Mouse (Mus musculus) heart, embryonic 14.5 days (tissue): ENCODE results near the gene Dglucy. TPM values are rescaled to one million over a fixed set of nuclear protein-coding genes. Genes with fewer than 3 reads are reported as not detected.

Experiments
- ATAC-seq: fragments of 200-750 bp; cut with Nextera tagmentation; 2 replicates; pipeline ENCODE4 v1.8.0; 2017; ENCODE audit warnings: low read depth, moderate TSS enrichment; ENCODE audit not compliant: insufficient number of reproducible peaks, insufficient read depth, low FRiP score
- H3K27ac ChIP-seq, 2 experiments: fragments of 200-500 bp in 1 of 2; fragments of 300-500 bp in 1 of 2; sonication (generic) in 1 of 2; replicated peaks in 1 of 2; 2 replicates each; pipeline ENCODE4 v1.5.1; 2012 to 2014; ENCODE audit warnings: low read depth in 2 of 2, low read length in 2 of 2, control low read depth in 1 of 2, mild to moderate bottlenecking in 1 of 2, mixed read lengths in 1 of 2; ENCODE audit not compliant: control insufficient read depth in 1 of 2, insufficient read depth in 1 of 2
- H3K27me3 ChIP-seq: fragments of 300-500 bp; sonication (generic); 2 replicates; pipeline ENCODE4 v1.6.1; 2014; ENCODE audit warnings: mild to moderate bottlenecking, low read length, control low read depth; ENCODE audit not compliant: control insufficient read depth, insufficient read depth
- H3K36me3 ChIP-seq: fragments of 300-500 bp; sonication (generic); 2 replicates; pipeline ENCODE4 v1.6.1; 2014; ENCODE audit warnings: mild to moderate bottlenecking, control low read depth, low read length, mixed read lengths; ENCODE audit not compliant: control insufficient read depth, insufficient read depth
- H3K4me1 ChIP-seq, 2 experiments: fragments of 200-500 bp in 1 of 2; fragments of 300-500 bp in 1 of 2; sonication (generic) in 1 of 2; 2 replicates each; pipeline ENCODE4 v1.6.1; 2012 to 2014; ENCODE audit warnings: low read length in 2 of 2, control low read depth in 1 of 2, mixed read lengths in 1 of 2; ENCODE audit not compliant: control insufficient read depth in 2 of 2, insufficient read depth in 2 of 2
- H3K4me2 ChIP-seq: fragments of 300-500 bp; sonication (generic); 2 replicates; pipeline ENCODE4 v1.6.1; 2014; ENCODE audit warnings: mild to moderate bottlenecking, low read length
- H3K4me3 ChIP-seq, 2 experiments: fragments of 200-500 bp in 1 of 2; fragments of 300-500 bp in 1 of 2; sonication (generic) in 1 of 2; 2 replicates each; pipeline ENCODE4 v1.5.1; 2012 to 2014; ENCODE audit warnings: low read length in 2 of 2, mild to moderate bottlenecking in 2 of 2, control low read depth in 1 of 2, low read depth in 1 of 2, moderate library complexity in 1 of 2; ENCODE audit not compliant: control insufficient read depth in 1 of 2, insufficient read depth in 1 of 2
- H3K9ac ChIP-seq: fragments of 300-500 bp; sonication (generic); 2 replicates; pipeline ENCODE4 v1.6.1; 2014; ENCODE audit warnings: mild to moderate bottlenecking, low read length
- H3K9me3 ChIP-seq: fragments of 300-500 bp; sonication (generic); 2 replicates; pipeline ENCODE4 v1.6.1; 2016; ENCODE audit warnings: low read length, control low read depth; ENCODE audit not compliant: control insufficient read depth
- WGBS: fragments of 180-500 bp; shearing (Covaris S2); extraction: QIAGEN DNeasy Blood & Tissue Kit; methylation state at CpG from one replicate; pipeline ENCODE4 v1.1.7; 2014; 5-methylcytosine and 5-hydroxymethylcytosine counted together
- polyA plus RNA-seq: library from polyadenylated mRNA; unstranded; fragments of >200 nt; fragmentation: Nextera tagmentation; extraction: Ambion mirVana; gene quantifications from 2 replicates; pipeline ENCODE4 v1.2.1, GENCODE M21; 2014

Gene Dglucy
- polyA plus RNA-seq, 1 experiment from 2014 or later: 4.8 TPM

DNA sequence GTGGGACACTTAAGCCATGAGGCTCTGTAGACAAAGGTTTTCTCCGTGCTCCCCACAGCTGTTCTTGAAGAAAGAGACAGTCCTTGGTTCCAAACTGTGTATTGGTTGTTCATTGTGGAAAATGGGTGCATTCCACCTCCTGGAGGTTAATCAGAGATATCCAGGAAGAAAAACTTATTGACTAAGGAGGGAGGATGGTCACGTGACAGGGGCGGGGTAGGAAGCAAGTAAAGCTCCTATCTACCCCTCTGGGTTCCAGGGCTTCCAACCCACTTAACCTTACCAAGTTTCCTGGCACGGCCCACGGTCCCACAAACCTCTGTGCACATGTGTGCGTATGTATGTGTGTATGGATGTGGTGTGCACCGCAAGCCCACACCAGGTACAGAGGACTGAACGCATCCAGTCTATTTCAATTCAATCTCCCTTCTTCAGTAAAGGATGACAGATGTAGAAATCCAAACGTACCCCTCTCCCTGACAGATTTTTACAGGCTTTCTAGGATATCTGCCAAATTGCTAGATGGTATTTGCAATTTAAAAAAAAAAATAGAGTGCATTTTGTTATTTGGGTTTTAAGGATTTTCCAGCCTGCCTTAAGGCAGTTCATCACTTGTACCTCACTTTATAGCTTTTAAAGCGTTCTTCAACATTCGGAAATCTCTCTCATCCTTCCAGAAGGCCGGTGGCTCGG, 2.7 kb downstream of the Dglucy start:
- no peak overlapping the region for H3K4me3 ChIP-seq
- H3K4me1 ChIP-seq: peaks cover 9 to 14% of the 10 kb centered on the region in 2 experiments
- H3K27ac ChIP-seq: no peak overlapping the region
- H3K36me3 ChIP-seq: no peaks in the 10 kb centered on the region
- H3K9me3 ChIP-seq: no peaks in the 10 kb centered on the region
- no peak overlapping the region for H3K9ac ChIP-seq
- no peak for ATAC-seq
- H3K4me2 ChIP-seq: no peak overlapping the region
- H3K27me3 ChIP-seq: no peaks in the 10 kb centered on the region
- 86% methylated on average over 13 of the region's 13 CpGs for WGBS

DNA sequence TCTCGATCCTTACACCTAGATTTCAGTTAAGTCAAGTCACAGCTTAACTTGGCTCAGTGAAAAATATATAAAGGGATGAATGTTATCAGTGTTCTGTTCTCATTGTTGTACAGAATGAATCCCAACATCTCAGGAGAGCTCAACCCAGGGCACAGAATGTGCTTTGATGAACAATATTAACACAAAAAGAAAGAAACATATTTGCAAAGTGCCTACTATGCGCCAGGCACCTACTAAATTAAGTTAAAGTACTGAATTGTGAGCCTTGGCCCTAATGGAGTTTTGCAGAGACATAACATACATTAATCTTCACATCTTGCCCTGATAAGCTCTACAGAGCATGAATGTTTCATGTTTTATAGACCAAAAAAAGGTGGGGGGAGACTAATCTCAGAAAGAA, 5.3 kb downstream of the Dglucy start:
- H3K36me3 ChIP-seq: no peaks in the 10 kb centered on the region
- no peaks in the 10 kb centered on the region for H3K9me3 ChIP-seq
- peaks cover 8 to 9% of the 10 kb centered on the region in 2 experiments for H3K4me1 ChIP-seq
- ATAC-seq: no peak
- no peaks in the 10 kb centered on the region for H3K27me3 ChIP-seq
- no peak overlapping the region for H3K4me3 ChIP-seq
- WGBS: 83% methylated on average over 2 of the region's 2 CpGs
- no peak overlapping the region for H3K27ac ChIP-seq
- H3K4me2 ChIP-seq: no peak overlapping the region
- H3K9ac ChIP-seq: no peak overlapping the region

DNA sequence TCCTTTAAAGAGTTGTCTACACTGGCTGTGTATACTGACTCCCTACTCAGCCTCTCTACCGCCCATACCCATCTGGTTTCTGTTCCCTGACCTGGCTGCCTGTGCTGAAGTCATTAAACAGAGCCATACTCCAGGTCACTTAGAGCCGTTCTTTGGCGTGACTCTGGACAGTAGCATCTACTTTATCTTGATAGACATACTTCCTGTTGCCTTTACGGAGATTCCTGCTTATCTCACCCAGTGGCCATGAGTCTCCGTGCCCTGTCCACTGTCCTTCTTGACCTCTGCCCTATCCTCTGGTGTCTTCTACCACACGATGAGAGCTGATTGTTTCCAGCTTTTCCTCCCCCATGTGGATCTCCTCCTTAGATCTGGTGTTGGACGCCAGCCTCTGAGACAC, 6.5 kb downstream of the Dglucy start:
- ATAC-seq: no peak; the same call in 1 of the 2 replicates
- Histone ChIP-seq H3K4me2 (no peak overlapping the region), H3K4me3 (no peak overlapping the region), H3K9ac (no peak overlapping the region), H3K9me3 (no peaks in the 10 kb centered on the region), H3K27ac (no peak overlapping the region), H3K4me1 (no peaks in the 10 kb centered on the region), H3K36me3 (no peaks in the 10 kb centered on the region), H3K27me3 (no peaks in the 10 kb centered on the region)
- 16% methylated on average over 7 of the region's 7 CpGs for WGBS

DNA sequence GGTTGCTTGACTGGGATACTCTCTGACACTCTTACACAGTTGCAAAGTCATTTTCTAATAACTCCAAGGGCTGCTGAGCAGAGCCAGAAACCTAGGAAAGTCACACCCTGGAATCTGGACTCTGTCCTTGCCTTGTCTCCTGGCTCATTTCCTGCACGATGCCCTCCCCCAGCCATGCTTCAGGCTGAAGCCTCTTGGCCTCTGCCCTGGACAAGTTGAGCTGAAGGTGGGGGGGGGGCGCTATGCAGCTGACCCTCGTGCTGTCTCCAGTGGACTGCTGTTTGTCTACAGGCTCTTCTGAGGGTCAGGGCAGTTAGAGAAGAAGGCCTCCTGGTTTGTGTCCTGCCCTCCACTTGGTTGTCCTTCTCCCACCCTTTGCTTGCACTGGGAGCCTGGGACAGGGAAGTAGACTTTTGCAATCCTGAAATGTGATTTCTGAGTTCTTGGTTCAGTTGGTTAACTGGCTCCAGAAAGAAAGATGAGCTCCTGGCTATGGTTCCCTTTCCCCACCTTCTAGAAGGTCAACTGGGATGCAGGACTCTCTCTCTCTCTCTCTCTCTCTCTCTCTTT, 11.2 kb downstream of the Dglucy start:
- 42% methylated on average over 3 of the region's 3 CpGs for WGBS
- H3K9ac ChIP-seq: no peak overlapping the region
- no peaks in the 10 kb centered on the region for H3K4me1 ChIP-seq
- H3K9me3 ChIP-seq: no peaks in the 10 kb centered on the region
- no peak for ATAC-seq
- no peak overlapping the region for H3K4me2 ChIP-seq
- H3K4me3 ChIP-seq: no peak overlapping the region
- H3K36me3 ChIP-seq: no peaks in the 10 kb centered on the region
- no peaks in the 10 kb centered on the region for H3K27me3 ChIP-seq
- no peak overlapping the region for H3K27ac ChIP-seq

DNA sequence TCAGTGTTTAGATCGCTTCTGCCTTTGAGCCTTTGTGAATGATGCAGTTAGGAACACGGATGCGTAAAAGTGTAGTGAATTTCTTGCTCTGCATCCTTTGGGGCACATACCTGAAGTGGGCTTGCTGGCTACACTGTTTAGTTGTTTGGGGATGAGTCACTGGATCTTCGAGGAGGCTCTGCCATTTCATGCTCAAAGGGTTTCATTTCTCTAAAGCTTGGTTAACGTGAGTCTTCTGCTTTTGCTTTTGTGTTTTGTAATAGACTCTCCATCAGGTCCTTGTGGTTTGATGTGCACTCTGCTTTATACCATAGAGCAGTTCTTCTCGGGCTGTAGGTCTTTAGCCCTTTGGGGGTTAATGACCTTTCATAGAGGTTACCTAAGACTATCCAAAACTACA, 12.6 kb downstream of the Dglucy start:
- ATAC-seq: no peak
- Histone ChIP-seq H3K9ac (no peak overlapping the region), H3K27me3 (no peaks in the 10 kb centered on the region), H3K27ac (no peak overlapping the region), H3K4me3 (no peak overlapping the region), H3K4me1 (no peaks in the 10 kb centered on the region), H3K4me2 (no peak overlapping the region), H3K9me3 (no peaks in the 10 kb centered on the region), H3K36me3 (no peaks in the 10 kb centered on the region)
- 81% methylated on average over 6 of the region's 6 CpGs for WGBS

DNA sequence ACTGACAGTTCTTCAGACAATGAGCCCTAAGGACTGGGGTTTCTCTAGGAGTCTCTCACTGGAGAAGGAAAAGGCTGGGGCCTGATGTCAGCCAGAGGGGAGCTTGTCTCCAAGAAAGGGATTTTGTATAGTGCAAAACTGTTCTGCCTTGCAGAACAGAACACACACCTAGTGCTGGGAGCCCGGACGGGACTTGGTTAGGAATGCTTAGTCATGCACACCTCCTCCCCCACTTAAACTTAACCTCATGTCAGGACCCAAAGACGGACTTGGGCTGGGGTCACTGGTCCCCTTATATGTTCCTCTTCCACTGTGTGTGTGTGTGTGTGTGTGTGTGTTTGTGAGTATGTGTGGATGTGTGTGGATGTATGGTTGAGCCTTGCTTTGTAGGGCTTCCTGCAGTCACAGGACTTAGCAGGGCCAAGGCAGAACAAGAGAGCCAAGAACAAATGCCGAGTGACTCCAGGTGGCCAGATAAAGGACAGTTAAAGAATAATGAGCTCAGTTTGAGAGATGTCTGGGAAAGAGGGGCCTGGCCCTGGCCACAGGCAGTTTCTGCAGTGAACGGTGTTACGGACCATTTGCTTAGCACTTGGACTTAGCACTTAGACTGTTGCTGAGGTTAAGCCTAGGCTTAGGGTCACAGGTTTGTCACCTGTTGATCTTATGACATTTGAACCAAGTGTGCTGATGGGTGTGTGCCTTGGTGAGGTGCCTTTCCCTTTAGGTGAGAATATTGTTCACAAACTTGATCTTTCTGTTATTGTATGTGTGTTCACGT, 15.8 kb downstream of the Dglucy start:
- Histone ChIP-seq H3K36me3 (no peaks in the 10 kb centered on the region), H3K27me3 (no peaks in the 10 kb centered on the region), H3K27ac (no peak overlapping the region), H3K4me2 (no peak overlapping the region), H3K9ac (no peak overlapping the region), H3K9me3 (no peaks in the 10 kb centered on the region), H3K4me1 (no peaks in the 10 kb centered on the region), H3K4me3 (no peak overlapping the region)
- 56% methylated on average over 7 of the region's 7 CpGs for WGBS
- no peak for ATAC-seq

DNA sequence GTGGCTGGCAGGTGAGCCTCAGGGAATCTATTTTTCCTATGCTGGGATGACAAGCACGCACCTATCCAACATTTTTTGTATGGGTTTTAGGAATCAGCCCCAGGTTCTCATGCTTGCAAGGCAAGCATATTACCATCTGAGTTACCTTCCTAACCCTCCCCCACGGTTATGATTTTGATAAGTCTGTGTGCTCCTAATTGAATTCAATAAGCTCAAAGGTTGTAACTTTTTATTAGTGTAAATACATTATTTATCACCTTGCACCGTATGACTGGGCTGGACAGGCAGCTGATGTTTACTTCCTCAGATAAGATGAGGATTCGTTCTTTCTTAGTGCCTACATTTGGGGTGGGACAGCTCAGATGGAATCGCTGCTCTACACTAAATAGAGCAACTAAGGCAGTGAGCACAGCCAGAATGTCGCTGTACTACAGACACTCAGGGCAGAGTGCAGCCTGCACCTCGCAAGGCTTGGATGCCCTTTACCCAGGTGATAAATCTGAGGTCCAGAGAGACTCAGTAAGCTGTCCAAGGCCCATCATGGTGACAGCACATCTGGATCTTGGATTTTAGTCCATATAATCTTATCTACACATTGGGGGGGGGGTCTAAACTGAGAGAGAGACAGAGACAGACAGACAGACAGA, 16.7 kb downstream of the Dglucy start:
- H3K4me3 ChIP-seq: no peak overlapping the region
- no peak overlapping the region for H3K27ac ChIP-seq
- 69% methylated on average over 7 of the region's 7 CpGs for WGBS
- no peaks in the 10 kb centered on the region for H3K4me1 ChIP-seq
- no peaks in the 10 kb centered on the region for H3K36me3 ChIP-seq
- H3K27me3 ChIP-seq: no peaks in the 10 kb centered on the region
- no peaks in the 10 kb centered on the region for H3K9me3 ChIP-seq
- no peak overlapping the region for H3K4me2 ChIP-seq
- H3K9ac ChIP-seq: no peak overlapping the region
- no peak for ATAC-seq
